Mouse (Mus musculus): ENCODE data around the gene Cdk15.

DNA sequence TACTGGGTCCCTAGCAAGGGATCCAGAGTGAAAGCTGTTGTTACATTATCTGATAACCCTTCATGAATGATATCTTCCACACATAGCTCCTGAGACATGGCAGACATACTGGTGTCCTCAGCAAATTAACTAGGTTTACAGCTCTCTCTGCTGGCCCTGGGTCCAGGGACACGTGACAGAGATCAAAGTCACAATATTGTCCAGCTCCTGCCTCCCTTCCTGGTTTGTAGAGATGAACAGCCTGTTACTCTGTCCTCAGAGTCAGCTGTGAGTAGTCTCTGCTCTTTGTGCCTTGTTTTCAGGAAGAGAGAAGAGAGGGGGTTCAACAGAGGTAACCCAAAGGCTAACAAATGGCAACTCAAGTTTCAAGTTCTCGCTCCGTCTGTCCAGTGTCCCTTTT is 125.8 kb downstream of the Cdk15 start:
- TF ChIP-seq CTCF (IDR thresholded peaks at IDR 0.05; ENCODE audit: low read depth, low read length), result no peak
- TF ChIP-seq POLR2A (IDR thresholded peaks at IDR 0.05; ENCODE audit: extremely low read depth, insufficient read depth, low read length), result no peak
